Mouse (Mus musculus) B cell, adult 2 months (primary cell): ENCODE data around the gene Irf2bp2.
A peak's percentile ranks its signal among the peaks of the same experiment; 100 is the strongest.
"Not testable (repeated sequence)": the region's sequence is repeated elsewhere in the genome, so short reads cannot be mapped to it uniquely, and the experiment has no call there.

ENCODE experiments used
- DNase-seq, 2 experiments: peaks; one replicate each; pipeline ENCODE4 v3.0.0; 2022

Gene Irf2bp2

GRCm38 (mm10) chr8:126601325-126601724 lies 7.5 kb upstream of the Irf2bp2 start:
- peak in 1 of 2 experiments; percentile 51 for DNase-seq

GRCm38 (mm10) chr8:126600816-126601243 lies 7.0 kb upstream of the Irf2bp2 start:
- no peak for DNase-seq

GRCm38 (mm10) chr8:126600388-126600787 lies 6.6 kb upstream of the Irf2bp2 start:
- not testable (repeated sequence) for DNase-seq

- DNase-seq, result no peak
Observed at GRCm38 (mm10) chr8:126599297-126599696, 5.5 kb upstream of the Irf2bp2 start.

GRCm38 (mm10) chr8:126598218-126598617 lies 4.4 kb upstream of the Irf2bp2 start:
- DNase-seq, result peak in 1 of 2 experiments; percentile 31

- no peak for DNase-seq
Observed at GRCm38 (mm10) chr8:126596721-126597120, 2.9 kb upstream of the Irf2bp2 start.

GRCm38 (mm10) chr8:126596097-126596634 lies 2.4 kb upstream of the Irf2bp2 start:
- peak; percentile 79 to 82 for DNase-seq

GRCm38 (mm10) chr8:126595204-126596061 lies 1.6 kb upstream of the Irf2bp2 start:
- peak; percentile 69 to 73 for DNase-seq

- peak; percentile 91 to 93 for DNase-seq
Observed at GRCm38 (mm10) chr8:126594481-126595000, 755 bp upstream of the Irf2bp2 start.

- DNase-seq, result peak; percentile 67 to 73
Observed at GRCm38 (mm10) chr8:126592771-126593571, 815 bp downstream of the Irf2bp2 start.

GRCm38 (mm10) chr8:126592381-126592770 lies 1.4 kb downstream of the Irf2bp2 start:
- DNase-seq, result peak; percentile 59 to 62

GRCm38 (mm10) chr8:126591821-126592268 lies 1.9 kb downstream of the Irf2bp2 start:
- DNase-seq, result peak; percentile 70 to 71

- peak; percentile 63 to 66 for DNase-seq
Observed at GRCm38 (mm10) chr8:126591141-126591820, 2.5 kb downstream of the Irf2bp2 start.

- DNase-seq, result no peak
Observed at GRCm38 (mm10) chr8:126590599-126590998, 3.2 kb downstream of the Irf2bp2 start.

- DNase-seq, result peak; percentile 71 to 73
Observed at GRCm38 (mm10) chr8:126590024-126590529, 3.7 kb downstream of the Irf2bp2 start.

GRCm38 (mm10) chr8:126589507-126590023 lies 4.2 kb downstream of the Irf2bp2 start:
- peak in 1 of 2 experiments; percentile 19 for DNase-seq

- no peak for DNase-seq
Observed at GRCm38 (mm10) chr8:126588636-126589506, 4.9 kb downstream of the Irf2bp2 start.

GRCm38 (mm10) chr8:126587836-126588503 lies 5.8 kb downstream of the Irf2bp2 start:
- DNase-seq, result no peak

GRCm38 (mm10) chr8:126586599-126587577 lies 6.9 kb downstream of the Irf2bp2 start:
- DNase-seq, result peak in 1 of 2 experiments; percentile 38
